Mouse (Mus musculus) kidney, embryonic 14.5 days (tissue): ENCODE data around the gene Mapk12. TPM values are rescaled to one million over a fixed set of nuclear protein-coding genes. Genes with fewer than 3 reads are reported as not detected.
A peak's percentile ranks its signal among the peaks of the same experiment; 100 is the strongest.

Experiments used
- ATAC-seq: fragments of 200-750 bp; cut with Nextera tagmentation; 2 replicates; pipeline ENCODE4 v1.8.0; 2017; ENCODE audit warnings: moderate number of reproducible peaks, mild to moderate bottlenecking, moderate TSS enrichment, moderate library complexity; ENCODE audit not compliant: low FRiP score, low TSS enrichment
- H3K27ac ChIP-seq: fragments of 300-500 bp; sonication (generic); 2 replicates; pipeline ENCODE4 v1.5.1; 2014; ENCODE audit warnings: low read depth, mild to moderate bottlenecking, low read length, moderate library complexity, mixed read lengths
- H3K27me3 ChIP-seq: fragments of 300-500 bp; sonication (generic); 2 replicates; pipeline ENCODE4 v1.6.1; 2014; ENCODE audit warnings: mild to moderate bottlenecking, low read length; ENCODE audit not compliant: control insufficient read depth, insufficient read depth
- H3K36me3 ChIP-seq: fragments of 300-500 bp; sonication (generic); 2 replicates; pipeline ENCODE4 v1.6.1; 2014; ENCODE audit warnings: low read length, mixed read lengths; ENCODE audit not compliant: control insufficient read depth, insufficient read depth
- H3K4me1 ChIP-seq: fragments of 300-500 bp; sonication (generic); 2 replicates; pipeline ENCODE4 v1.6.1; 2014; ENCODE audit warnings: low read length, mixed read lengths; ENCODE audit not compliant: control insufficient read depth, insufficient read depth
- H3K4me2 ChIP-seq: fragments of 300-500 bp; sonication (generic); replicated peaks from 2 replicates; pipeline ENCODE4 v1.6.1; 2014; ENCODE audit warnings: low read depth, mild to moderate bottlenecking, low read length
- H3K4me3 ChIP-seq: fragments of 300-500 bp; sonication (generic); 2 replicates; pipeline ENCODE4 v1.5.1; 2014; ENCODE audit warnings: mild to moderate bottlenecking, low read length
- H3K9ac ChIP-seq: fragments of 300-500 bp; sonication (generic); 2 replicates; pipeline ENCODE4 v1.6.1; 2014; ENCODE audit warnings: low read depth, mild to moderate bottlenecking, low read length, moderate library complexity
- H3K9me3 ChIP-seq: fragments of 300-500 bp; sonication (generic); 2 replicates; pipeline ENCODE4 v1.6.1; 2016; ENCODE audit warnings: low read length; ENCODE audit not compliant: control insufficient read depth
- WGBS: fragments of 180-500 bp; shearing (Covaris S2); extraction: QIAGEN DNeasy Blood & Tissue Kit; methylation state at CpG from one replicate; pipeline ENCODE4 v1.1.7; 2014; 5-methylcytosine and 5-hydroxymethylcytosine counted together
- polyA plus RNA-seq: library from polyadenylated mRNA; unstranded; fragments of >200 nt; fragmentation: Nextera tagmentation; extraction: Ambion mirVana; gene quantifications from 2 replicates; pipeline ENCODE4 v1.2.1, GENCODE M21; 2014

The Mapk12 gene
- polyA plus RNA-seq: 20.8 and 23.4 TPM in 2 replicates

GRCm38 (mm10) chr15:89140659-89141252, at the start of gene Mapk12:
Mapk12 (minus strand) TSS chr15:89140703.
- peak within 1 kb of the TSS; percentile 60 for H3K4me3 ChIP-seq
- no peaks in the 10 kb centered on the region for H3K9me3 ChIP-seq
- H3K27ac ChIP-seq: no peak within 1 kb of the TSS; the same call in 1 of the 2 replicates
- H3K36me3 ChIP-seq: no peaks in the 10 kb centered on the region
- ATAC-seq: peak; percentile 82
- peaks cover 7% of the 10 kb centered on the region; the same call in 1 of the 2 replicates for H3K27me3 ChIP-seq
- peaks cover 28% of the 10 kb centered on the region for H3K4me1 ChIP-seq
- H3K9ac ChIP-seq: peak within 1 kb of the TSS; percentile 68
- under 1% methylated on average over 21 of the region's 21 CpGs for WGBS
- H3K4me2 ChIP-seq: peak within 1 kb of the TSS; percentile 96

- peaks cover 12% of the 10 kb centered on the region for H3K4me1 ChIP-seq
- no peak for ATAC-seq
- peaks cover 17% of the 10 kb centered on the region; the same call in 1 of the 2 replicates for H3K36me3 ChIP-seq
- no peaks in the 10 kb centered on the region for H3K9me3 ChIP-seq
- H3K27ac ChIP-seq: no peak overlapping the region
- H3K27me3 ChIP-seq: no peaks in the 10 kb centered on the region
- 92% methylated on average over 5 of the region's 5 CpGs for WGBS
- H3K4me3 ChIP-seq: no peak overlapping the region
- H3K9ac ChIP-seq: no peak overlapping the region
- H3K4me2 ChIP-seq: no peak overlapping the region
Observed at GRCm38 (mm10) chr15:89184937-89185227, 44.4 kb upstream of the Mapk12 start.

GRCm38 (mm10) chr15:89184141-89184936, 43.8 kb upstream of the Mapk12 start:
- Histone ChIP-seq H3K27ac (no peak overlapping the region), H3K4me2 (no peak overlapping the region), H3K4me1 (peaks cover 12% of the 10 kb centered on the region), H3K4me3 (no peak overlapping the region), H3K9me3 (no peaks in the 10 kb centered on the region), H3K27me3 (no peaks in the 10 kb centered on the region), H3K36me3 (peaks cover 15% of the 10 kb centered on the region; the same call in 1 of the 2 replicates), H3K9ac (no peak overlapping the region)
- no peak for ATAC-seq
- WGBS: 74% methylated on average over 5 of the region's 5 CpGs

GRCm38 (mm10) chr15:89182842-89183241, 42.3 kb upstream of the Mapk12 start:
- H3K4me2 ChIP-seq: no peak overlapping the region
- no peaks in the 10 kb centered on the region for H3K27me3 ChIP-seq
- ATAC-seq: no peak
- H3K27ac ChIP-seq: peak overlapping the region; percentile 19; the same call in 1 of the 2 replicates
- WGBS: 19% methylated on average over 5 of the region's 5 CpGs
- H3K4me3 ChIP-seq: no peak overlapping the region
- H3K9me3 ChIP-seq: no peaks in the 10 kb centered on the region
- peaks cover 21% of the 10 kb centered on the region for H3K4me1 ChIP-seq
- H3K36me3 ChIP-seq: peaks cover 9% of the 10 kb centered on the region; the same call in 1 of the 2 replicates
- no peak overlapping the region for H3K9ac ChIP-seq

- Histone ChIP-seq H3K4me2 (no peak overlapping the region; the same call in 1 of the 2 replicates), H3K9ac (no peak overlapping the region; the same call in 1 of the 2 replicates), H3K9me3 (no peaks in the 10 kb centered on the region), H3K36me3 (peaks cover 6% of the 10 kb centered on the region; the same call in 1 of the 2 replicates), H3K4me3 (no peak overlapping the region), H3K27me3 (no peaks in the 10 kb centered on the region), H3K27ac (peak overlapping the region; percentile 19; the same call in 1 of the 2 replicates), H3K4me1 (peaks cover 27% of the 10 kb centered on the region)
- no peak for ATAC-seq
- 37% methylated on average over 6 of the region's 6 CpGs for WGBS
Observed at GRCm38 (mm10) chr15:89182328-89182741, 41.8 kb upstream of the Mapk12 start.

- Histone ChIP-seq H3K36me3 (peaks cover 2% of the 10 kb centered on the region; the same call in 1 of the 2 replicates), H3K9me3 (no peaks in the 10 kb centered on the region), H3K4me1 (peaks cover 33% of the 10 kb centered on the region), H3K9ac (no peak overlapping the region), H3K27ac (no peak overlapping the region), H3K4me2 (peak overlapping the region; percentile 77), H3K4me3 (peak overlapping the region; percentile 71; the same call in 1 of the 2 replicates), H3K27me3 (no peaks in the 10 kb centered on the region)
- 68% methylated on average over 10 of the region's 10 CpGs for WGBS
- ATAC-seq: no peak
Observed at GRCm38 (mm10) chr15:89181561-89182270, 41.2 kb upstream of the Mapk12 start.

GRCm38 (mm10) chr15:89180571-89181229, 40.2 kb upstream of the Mapk12 start, which contains the start of gene Plxnb2:
Plxnb2 (minus strand) TSS chr15:89180788.
- Histone ChIP-seq H3K27me3 (no peaks in the 10 kb centered on the region), H3K4me2 (peak within 1 kb of the TSS; percentile 77), H3K36me3 (no peaks in the 10 kb centered on the region), H3K4me1 (peaks cover 43% of the 10 kb centered on the region), H3K9me3 (no peaks in the 10 kb centered on the region), H3K9ac (peak within 1 kb of the TSS; percentile 91), H3K4me3 (peak within 1 kb of the TSS; percentile 71), H3K27ac (peak within 1 kb of the TSS; percentile 84)
- peak; percentile 88 for ATAC-seq
- WGBS: under 1% methylated on average over 58 of the region's 72 CpGs

- Histone ChIP-seq H3K4me2 (peak overlapping the region; percentile 77), H3K4me3 (peak overlapping the region; percentile 71), H3K36me3 (no peaks in the 10 kb centered on the region), H3K27me3 (no peaks in the 10 kb centered on the region), H3K9ac (peak overlapping the region; percentile 91), H3K27ac (peak overlapping the region; percentile 84), H3K9me3 (no peaks in the 10 kb centered on the region), H3K4me1 (peaks cover 48% of the 10 kb centered on the region)
- peak; percentile 4 for ATAC-seq
- under 1% methylated on average over 19 of the region's 26 CpGs for WGBS
Observed at GRCm38 (mm10) chr15:89180081-89180541, 39.6 kb upstream of the Mapk12 start.
